Mouse (Mus musculus) retina, postnatal 7 days (tissue): ENCODE data around the gene Speer4d.
"Not testable (repeated sequence)": the region's sequence is repeated elsewhere in the genome, so short reads cannot be mapped to it uniquely, and the experiment has no call there.

Experiments
- DNase-seq: peaks from one replicate; pipeline ENCODE4 v3.0.0-alpha.2; 2012; ENCODE audit warnings: low read depth, low spot score

Speer4d gene

GRCm38 (mm10) chr5:15670789-15671188 lies 51.9 kb downstream of the Speer4d start:
- not testable (repeated sequence) for DNase-seq
